9 mouse cellular contexts compared by ENCODE assay signal in genomic region chr2:24520576-24521272, GRCm38 (mm10). TPM values are rescaled to one million over a fixed set of nuclear protein-coding genes. Genes with fewer than 3 reads are reported as not detected.
A peak's percentile ranks its signal among the peaks of the same experiment; 100 is the strongest.
DNase-seq lines count a peak whose midpoint lies in the region; ATAC-seq lines count a peak whose summit lies in the region.
"Had no signal": no experiment of that assay in that cellular context is flagged by ENCODE, and none has a peak within 500 bp of the region (broad histone marks: within the 10 kb centered on the region; RNA-seq: fewer than 3 reads in every experiment).

No protein-coding gene starts in this region.

- no peaks in the 10 kb centered on the region for H3K9me3 ChIP-seq in lung, embryonic 15.5 days
- H3K9me3 ChIP-seq in hindbrain, embryonic 14.5 days (ENCODE audit: control insufficient read depth, low read length), result no peaks in the 10 kb centered on the region
- no peaks in the 10 kb centered on the region for H3K9me3 ChIP-seq in limb, embryonic 11.5 days (ENCODE audit: control insufficient read depth, low read length)
- H3K9me3 ChIP-seq in stomach, embryonic 15.5 days, result no peaks in the 10 kb centered on the region

- 0 out of 2 replicates have a peak, but pooled peaks cover 6% of the 10 kb centered on the region for H3K4me1 ChIP-seq in lung, embryonic 15.5 days
- H3K4me1 ChIP-seq in hindbrain, embryonic 14.5 days (replicated peaks; ENCODE audit: control insufficient read depth, insufficient read depth, low read length), result peaks cover 14% of the 10 kb centered on the region; the same call in 1 of the 2 replicates
- 0 out of 2 replicates have a peak, but pooled peaks cover 3% of the 10 kb centered on the region for H3K4me1 ChIP-seq in limb, embryonic 11.5 days (ENCODE audit: control insufficient read depth, insufficient read depth, low read length)
- H3K4me1 ChIP-seq in stomach, embryonic 15.5 days, result peaks cover 3% of the 10 kb centered on the region

- no peaks in the 10 kb centered on the region for H3K27me3 ChIP-seq in lung, embryonic 15.5 days
- H3K27me3 ChIP-seq in hindbrain, embryonic 14.5 days (ENCODE audit: control insufficient read depth, insufficient read depth, low read length), result no peaks in the 10 kb centered on the region
- no peaks in the 10 kb centered on the region for H3K27me3 ChIP-seq in limb, embryonic 11.5 days (ENCODE audit: control insufficient read depth, insufficient read depth, low read length)
- no peaks in the 10 kb centered on the region for H3K27me3 ChIP-seq in stomach, embryonic 15.5 days (replicated peaks)

- H3K9ac ChIP-seq in lung, embryonic 15.5 days, result no peak overlapping the region
- peak overlapping the region; percentile 64; the same call in 1 of the 2 replicates for H3K9ac ChIP-seq in hindbrain, embryonic 14.5 days
- H3K9ac ChIP-seq in limb, embryonic 11.5 days (ENCODE audit: low read length), result 0 out of 2 replicates have a peak overlapping the region, but pooled peaks have one; percentile 17
- no peak overlapping the region for H3K9ac ChIP-seq in stomach, embryonic 15.5 days

- no peaks in the 10 kb centered on the region for H3K36me3 ChIP-seq in lung, embryonic 15.5 days
- no peaks in the 10 kb centered on the region for H3K36me3 ChIP-seq in hindbrain, embryonic 14.5 days (replicated peaks; ENCODE audit: control insufficient read depth, insufficient read depth)
- no peaks in the 10 kb centered on the region for H3K36me3 ChIP-seq in limb, embryonic 11.5 days (ENCODE audit: control insufficient read depth, insufficient read depth, low read length)
- no peaks in the 10 kb centered on the region for H3K36me3 ChIP-seq in stomach, embryonic 15.5 days

- no peak for DNase-seq in lung, postnatal 10 days
- DNase-seq in hindbrain, embryonic 14.5 days (ENCODE audit: low spot score), result no peak
- peak; percentile 23 for DNase-seq in limb, embryonic 11.5 days (ENCODE audit: low spot score)
- DNase-seq in left cerebral cortex, postnatal 36 days (ENCODE audit: low spot score in 2 of 2), result no peak
- DNase-seq in urinary bladder, adult 18-20 months (ENCODE audit: low spot score in 2 of 2), result no peak
- DNase-seq: right cerebral cortex, postnatal 25 days had no signal

- ATAC-seq in lung, embryonic 15.5 days (ENCODE audit: borderline replicate concordance, extremely low read depth, low FRiP score, low TSS enrichment), result no peak
- peak; percentile 35; the same call in 1 of the 2 replicates for ATAC-seq in hindbrain, embryonic 14.5 days (ENCODE audit: low FRiP score)
- ATAC-seq in limb, embryonic 11.5 days (ENCODE audit: insufficient number of reproducible peaks, low FRiP score, low TSS enrichment, low read depth), result no peak
- ATAC-seq in stomach, embryonic 15.5 days (ENCODE audit: insufficient read depth, low FRiP score, low read depth), result no peak
- no peak for ATAC-seq in activated CD4-positive, CD25-positive, alpha-beta regulatory T cell, adult 4 months

- no peak overlapping the region for H3K27ac ChIP-seq in lung, embryonic 15.5 days
- peak overlapping the region; percentile 78 for H3K27ac ChIP-seq in hindbrain, embryonic 14.5 days
- H3K27ac ChIP-seq in limb, embryonic 11.5 days (replicated peaks; ENCODE audit: low read depth, low read length), result no peak overlapping the region
- H3K27ac ChIP-seq in stomach, embryonic 15.5 days, result peak overlapping the region; percentile 78; the same call in 1 of the 2 replicates

- peak overlapping the region; percentile 93 for H3K4me2 ChIP-seq in lung, embryonic 15.5 days
- peak overlapping the region; percentile 72 for H3K4me2 ChIP-seq in hindbrain, embryonic 14.5 days (replicated peaks)
- peak overlapping the region; percentile 70; the same call in 1 of the 2 replicates for H3K4me2 ChIP-seq in limb, embryonic 11.5 days (ENCODE audit: low read depth, severe bottlenecking)
- peak overlapping the region; percentile 66 for H3K4me2 ChIP-seq in stomach, embryonic 15.5 days

- H3K4me3 ChIP-seq in lung, embryonic 15.5 days, result peak overlapping the region; percentile 48
- H3K4me3 ChIP-seq in hindbrain, embryonic 14.5 days (replicated peaks; ENCODE audit: low read length), result peak overlapping the region; percentile 40
- peak overlapping the region; percentile 32 for H3K4me3 ChIP-seq in limb, embryonic 11.5 days (ENCODE audit: low read depth, low read length)
- peak overlapping the region; percentile 40 for H3K4me3 ChIP-seq in stomach, embryonic 15.5 days (replicated peaks)

- 33% methylated on average over 8 of the region's 9 CpGs for WGBS in lung, embryonic 15.5 days
- WGBS in hindbrain, embryonic 14.5 days, result 37% methylated on average over 9 of the region's 9 CpGs
- 35% methylated on average over 9 of the region's 9 CpGs for WGBS in limb, embryonic 11.5 days
- WGBS in stomach, embryonic 15.5 days, result 22% methylated on average over 9 of the region's 9 CpGs

- intact Hi-C loops in left cerebral cortex, postnatal 36 days (cut with DNase I), result no loop called here

RNA-seq across cellular contexts. Expression of gene Pax8, which starts 45.3 kb away (rescaled TPM):
- polyA plus RNA-seq in lung, embryonic 15.5 days (2015; fragmentation: Nextera tagmentation; extraction: Ambion mirVana), result 0.22 TPM in 1 of 2 replicates, not detected in the other
- polyA plus RNA-seq in hindbrain, embryonic 14.5 days (2014; fragmentation: Nextera tagmentation; extraction: Ambion mirVana), result 24.5 and 33.0 TPM in 2 replicates
- polyA plus RNA-seq in limb, embryonic 11.5 days (2014; fragmentation: Nextera tagmentation; extraction: Ambion mirVana), result not detected in 2 replicates
- polyA plus RNA-seq in stomach, embryonic 15.5 days (2015; fragmentation: Nextera tagmentation; extraction: Ambion mirVana), result 0.18 and 0.60 TPM in 2 replicates
- not detected for total RNA-seq in left cerebral cortex, postnatal 36 days (2021)
- not detected for polyA plus RNA-seq in activated CD4-positive, CD25-positive, alpha-beta regulatory T cell, adult 4 months (2017; shearing (Covaris generic))

Comparison
In these comparisons a context has a peak if more than half of its experiments do, and no peak if none do; other contexts are left out.
1. H3K27ac ChIP-seq: peak in hindbrain, embryonic 14.5 days (single experiment) and stomach, embryonic 15.5 days (single experiment); none in lung, embryonic 15.5 days (single experiment) and limb, embryonic 11.5 days (single experiment).
2. H3K9ac ChIP-seq: peak in hindbrain, embryonic 14.5 days (single experiment) and limb, embryonic 11.5 days (single experiment); none in lung, embryonic 15.5 days (single experiment) and stomach, embryonic 15.5 days (single experiment).
3. RNA of gene Pax8, which starts 45.3 kb away (polyA plus RNA-seq): 24.5 to 33.0 TPM in hindbrain, embryonic 14.5 days; 0.18 to 0.60 TPM in stomach, embryonic 15.5 days, 0.22 TPM in lung, embryonic 15.5 days, not detected in limb, embryonic 11.5 days and not detected in activated CD4-positive, CD25-positive, alpha-beta regulatory T cell, adult 4 months; every median in the first group is over 10 times any median in the second.
4. Peak in every context shown above with its lines, with median percentiles within 50 percentile points of each other: H3K4me2 ChIP-seq and H3K4me3 ChIP-seq.